Mouse (Mus musculus) right cerebral cortex, postnatal 25 days (tissue): ENCODE results near the gene Ccdc181.

Experiments
- DNase-seq: peaks from one replicate; pipeline ENCODE4 v3.0.0; 2022

The Ccdc181 gene

DNA sequence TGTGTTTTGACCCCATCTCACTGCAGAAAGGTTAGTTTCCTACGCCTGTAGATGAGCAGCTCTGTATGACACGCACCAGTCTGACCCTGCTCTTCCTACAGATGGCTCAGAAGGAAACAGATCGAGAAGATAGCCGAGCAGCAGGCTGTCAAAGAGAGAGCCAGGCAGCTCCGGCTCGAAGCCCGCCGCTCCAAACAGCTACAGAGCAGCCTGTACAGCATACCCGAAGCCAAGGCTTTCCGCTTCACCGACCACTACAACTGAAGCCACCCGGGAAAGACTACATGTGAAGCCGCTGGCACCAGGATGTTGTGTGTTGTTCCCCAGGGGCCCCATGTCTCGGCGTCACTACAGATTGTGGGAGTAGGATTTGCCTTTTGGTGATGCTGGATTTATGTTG, 12.0 kb downstream of the Ccdc181 start:
- DNase-seq: no peak

DNA sequence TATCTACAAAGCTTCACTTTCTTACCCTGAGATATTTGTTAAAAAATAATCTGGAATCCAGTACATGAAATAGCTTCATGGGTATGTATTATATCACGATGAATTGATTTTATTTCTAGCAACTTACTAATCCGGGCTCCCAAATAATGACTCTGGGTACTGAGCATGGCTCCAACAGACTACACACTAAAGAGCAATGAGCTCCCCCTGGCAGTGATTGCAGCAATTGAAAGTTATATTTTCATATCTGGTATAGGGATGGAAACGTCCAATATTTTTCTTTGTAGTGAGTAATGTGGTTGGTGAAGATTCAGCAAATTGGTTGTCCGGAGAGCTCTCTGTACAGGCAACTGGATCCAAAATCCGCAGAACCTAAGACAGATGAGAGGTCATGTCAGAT, 16.7 kb downstream of the Ccdc181 start:
- DNase-seq: no peak

DNA sequence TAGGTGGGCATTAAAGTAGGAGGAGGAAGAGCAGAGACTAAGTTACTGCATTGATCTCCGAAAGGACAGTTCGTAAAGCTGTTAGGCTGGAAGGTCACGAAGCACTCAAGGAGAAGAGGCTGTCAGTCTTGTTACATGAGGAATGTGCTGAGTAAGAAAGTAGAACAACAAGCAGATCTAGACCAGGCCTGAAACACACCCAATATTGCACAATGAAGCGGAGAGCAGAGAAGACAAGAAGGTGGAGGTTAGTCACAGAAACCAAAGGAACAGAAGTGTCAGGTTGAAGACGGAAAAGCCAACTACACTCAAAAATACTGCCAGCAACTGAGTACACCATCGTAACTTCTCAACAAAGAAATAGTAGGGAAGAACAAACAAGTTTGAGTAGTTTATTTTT, 18.7 kb downstream of the Ccdc181 start:
- no peak for DNase-seq

DNA sequence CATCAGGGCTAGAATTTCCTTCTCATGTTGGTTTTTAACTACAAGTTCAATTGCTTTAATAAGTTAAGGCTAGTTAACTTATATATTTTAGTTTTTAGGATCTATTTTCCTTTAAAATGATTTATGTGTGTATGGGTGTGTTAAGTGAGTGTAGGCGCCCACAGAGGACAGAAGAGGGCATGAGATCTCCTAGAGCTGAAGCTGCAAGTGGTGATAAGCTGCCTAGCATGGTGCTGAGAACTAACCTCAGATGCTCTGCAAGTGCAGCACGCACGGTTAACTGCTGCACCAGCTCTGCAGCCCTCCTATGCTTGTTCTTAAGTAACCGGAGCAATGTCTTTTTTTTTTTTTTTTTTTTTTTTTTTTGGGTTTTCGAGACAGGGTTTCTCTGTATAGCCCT, 21.1 kb downstream of the Ccdc181 start:
- DNase-seq: no peak

DNA sequence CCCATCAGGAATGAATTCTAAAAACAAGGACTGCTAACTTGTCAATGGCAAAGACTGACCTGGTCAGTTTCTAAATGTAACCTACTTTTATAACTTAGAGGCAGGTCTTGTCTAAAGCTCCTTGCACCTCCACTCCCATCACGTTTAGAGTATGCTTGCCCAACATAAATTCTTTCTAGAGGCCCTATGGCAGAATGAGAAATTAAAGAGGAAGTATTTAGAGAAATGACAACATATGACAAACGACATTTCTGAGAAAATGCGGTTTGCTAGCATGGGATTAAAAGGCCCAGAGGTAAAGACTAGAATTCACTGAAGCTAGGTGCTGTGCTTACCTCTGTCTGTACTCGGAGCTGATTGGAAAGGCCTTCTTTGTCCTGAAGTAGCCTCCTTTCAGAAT, 26.6 kb downstream of the Ccdc181 start:
- DNase-seq: no peak

DNA sequence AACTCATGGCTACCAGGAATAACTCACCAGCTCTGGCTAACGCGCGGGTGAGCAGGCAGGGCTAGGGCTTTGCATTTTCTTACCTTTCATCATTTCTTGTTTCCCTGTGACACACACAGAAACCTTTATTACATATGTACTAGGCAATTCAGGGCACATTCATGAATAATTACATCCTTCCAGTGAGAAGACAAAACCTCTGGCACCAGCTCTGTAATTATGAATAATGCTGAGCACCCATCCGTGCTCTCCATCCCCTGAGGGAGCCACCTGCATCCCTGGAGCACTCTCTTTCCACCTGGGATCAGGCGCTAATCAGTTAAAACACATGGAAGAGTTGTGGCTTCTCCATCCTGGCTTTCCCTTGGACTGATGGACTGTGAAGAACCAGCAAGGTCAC, 28.4 kb downstream of the Ccdc181 start, which contains the start of gene Nme7:
TSS of gene Nme7 (plus strand) at position 301 of the 400 bp plus-strand sequence.
- no peak for DNase-seq

DNA sequence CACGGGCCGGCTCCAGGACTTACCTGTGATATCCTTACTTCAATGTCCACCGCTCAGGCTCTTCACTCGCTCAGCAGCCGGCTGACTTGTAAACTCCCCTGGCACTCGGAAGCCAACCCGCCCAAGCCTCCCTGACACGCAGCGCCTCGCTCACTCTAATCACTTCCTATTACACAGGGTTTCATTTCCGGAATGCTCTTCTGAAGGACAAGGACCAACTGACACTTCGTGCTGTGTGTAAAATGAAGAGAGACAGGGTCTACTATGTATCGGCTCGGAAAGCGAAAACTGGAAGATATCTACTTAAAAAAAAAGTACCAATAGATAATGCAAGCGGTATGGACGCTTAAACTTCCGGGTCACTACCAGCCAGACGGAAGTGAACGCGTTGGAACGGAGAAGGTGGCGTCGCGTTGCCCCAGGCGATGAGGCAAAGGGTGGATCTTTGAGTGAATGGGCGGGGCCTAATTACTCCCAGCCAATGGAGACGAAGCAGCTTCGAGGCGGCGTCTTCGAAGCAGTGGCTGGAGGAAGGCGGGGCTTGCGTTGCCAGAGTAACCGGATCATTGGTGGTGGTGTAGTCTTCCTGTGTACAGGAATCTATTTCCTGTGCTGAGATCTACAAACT, 31.9 kb downstream of the Ccdc181 start, which contains the start of gene Blzf1:
TSS of gene Blzf1 (minus strand) at position 366 of the 628 bp plus-strand sequence.
- peak; percentile 96 for DNase-seq

DNA sequence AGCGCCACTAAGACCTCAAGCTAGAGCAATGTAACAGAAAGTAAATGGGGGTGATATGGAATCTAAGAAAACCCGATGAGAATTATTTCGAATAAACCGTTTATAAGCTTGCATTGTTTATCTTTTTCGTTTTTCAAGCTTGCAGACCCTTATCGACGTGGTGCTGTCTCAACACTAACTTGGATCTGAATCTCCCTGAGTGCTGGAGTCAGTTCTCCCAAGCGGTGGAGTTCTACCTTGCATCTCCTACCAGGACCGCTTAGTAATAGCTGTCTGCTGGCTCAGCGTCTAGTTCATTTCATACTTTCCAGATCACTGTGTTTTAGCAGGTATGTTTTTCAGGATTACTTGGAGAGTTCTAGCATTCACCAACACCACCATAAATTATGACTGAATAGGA, 32.5 kb downstream of the Ccdc181 start:
- no peak for DNase-seq

DNA sequence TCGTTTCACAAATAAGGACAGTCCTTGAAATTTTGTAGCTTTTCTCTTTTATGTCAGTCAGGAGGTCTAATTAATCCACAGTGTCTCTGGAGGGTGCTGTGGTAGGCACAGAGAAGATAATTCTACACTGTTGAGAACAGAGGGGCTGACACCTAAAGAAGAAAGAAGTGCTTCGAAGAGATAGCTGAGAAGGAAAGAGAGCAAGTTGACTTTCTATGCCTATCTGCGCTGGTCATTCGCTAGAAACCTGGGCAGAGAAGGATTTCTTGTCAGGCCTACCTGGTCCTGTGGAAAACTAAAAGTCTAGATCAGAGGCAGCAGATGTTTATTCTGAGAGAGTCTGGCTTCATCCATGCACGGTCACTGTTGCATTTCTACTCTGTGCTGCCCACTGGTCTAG, 38.7 kb downstream of the Ccdc181 start:
- DNase-seq: no peak

DNA sequence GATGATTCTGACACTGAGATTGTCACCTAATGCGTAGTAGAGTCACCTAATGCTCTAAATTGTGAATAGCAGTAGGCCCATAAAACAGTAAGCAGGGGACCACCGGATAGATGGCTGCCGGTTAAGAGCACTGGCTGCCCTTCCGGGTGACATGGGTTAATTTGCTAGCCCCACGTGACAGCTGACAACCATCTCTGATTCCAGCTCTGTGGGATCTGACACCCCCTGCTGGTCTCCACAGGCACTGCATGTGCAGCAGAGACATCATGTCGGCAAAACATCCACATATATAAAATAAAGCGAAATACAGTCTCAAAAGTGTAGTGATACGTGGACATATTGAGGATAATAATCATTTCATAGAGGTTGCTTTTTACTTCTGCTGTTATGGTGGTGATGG, 39.9 kb downstream of the Ccdc181 start:
- DNase-seq: no peak

DNA sequence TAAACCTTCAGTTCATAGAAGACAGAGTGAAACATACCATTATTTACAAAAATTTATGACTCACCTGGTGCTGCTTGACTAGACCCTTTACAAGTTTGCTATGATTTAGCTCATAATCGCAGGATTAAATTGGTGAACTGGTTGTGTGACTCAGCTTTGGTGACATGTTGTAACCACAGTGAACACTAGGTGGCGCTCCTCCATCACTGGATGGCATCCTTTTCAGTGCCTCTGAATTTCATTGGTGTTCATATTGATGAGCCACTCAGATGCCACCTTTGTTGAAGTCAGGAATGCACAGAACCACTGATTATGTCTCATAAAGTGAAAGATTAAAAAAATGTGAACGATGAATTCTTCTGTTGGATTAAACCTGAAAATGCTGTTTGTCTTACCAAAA, 41.3 kb downstream of the Ccdc181 start:
- DNase-seq: peak; percentile 68

DNA sequence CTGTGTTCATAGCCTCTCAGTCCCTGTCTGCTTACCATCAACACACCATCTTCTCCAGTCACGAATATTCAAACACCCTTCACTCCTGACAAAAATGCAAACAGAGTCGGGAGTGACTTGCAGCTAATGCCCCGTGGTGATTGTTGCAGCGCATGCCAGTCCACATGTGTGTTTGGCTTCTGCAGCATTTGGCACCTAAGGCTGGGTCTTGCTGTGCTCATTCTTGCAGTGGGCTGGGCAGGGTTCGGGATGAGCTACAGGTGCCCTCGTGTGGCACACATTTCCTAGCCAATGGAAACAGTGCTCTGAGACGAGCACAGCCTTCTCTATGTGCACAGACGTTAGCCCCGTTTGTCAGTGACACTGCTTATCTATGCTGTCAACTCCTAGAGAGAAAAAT, 41.9 kb downstream of the Ccdc181 start:
- DNase-seq: no peak

DNA sequence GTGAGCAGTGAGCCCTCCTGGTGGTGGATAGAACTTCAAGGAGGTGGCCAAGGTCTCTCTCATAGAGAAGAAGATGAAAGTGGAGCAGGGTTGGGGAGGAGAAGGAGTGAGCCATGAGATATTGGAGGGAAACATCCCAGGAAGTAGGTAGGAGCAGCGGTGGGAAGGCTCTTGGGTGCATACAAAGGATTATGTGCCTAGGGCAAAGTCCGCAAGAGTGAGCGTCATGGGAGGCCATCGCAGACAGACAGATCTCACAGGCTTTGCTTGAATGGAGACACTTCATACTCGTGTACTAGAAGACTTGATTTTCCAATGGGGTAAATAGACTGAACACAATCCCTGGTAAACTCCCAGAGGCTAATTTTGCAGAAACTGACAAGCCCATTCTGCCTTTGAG, 43.1 kb downstream of the Ccdc181 start:
- DNase-seq: no peak

DNA sequence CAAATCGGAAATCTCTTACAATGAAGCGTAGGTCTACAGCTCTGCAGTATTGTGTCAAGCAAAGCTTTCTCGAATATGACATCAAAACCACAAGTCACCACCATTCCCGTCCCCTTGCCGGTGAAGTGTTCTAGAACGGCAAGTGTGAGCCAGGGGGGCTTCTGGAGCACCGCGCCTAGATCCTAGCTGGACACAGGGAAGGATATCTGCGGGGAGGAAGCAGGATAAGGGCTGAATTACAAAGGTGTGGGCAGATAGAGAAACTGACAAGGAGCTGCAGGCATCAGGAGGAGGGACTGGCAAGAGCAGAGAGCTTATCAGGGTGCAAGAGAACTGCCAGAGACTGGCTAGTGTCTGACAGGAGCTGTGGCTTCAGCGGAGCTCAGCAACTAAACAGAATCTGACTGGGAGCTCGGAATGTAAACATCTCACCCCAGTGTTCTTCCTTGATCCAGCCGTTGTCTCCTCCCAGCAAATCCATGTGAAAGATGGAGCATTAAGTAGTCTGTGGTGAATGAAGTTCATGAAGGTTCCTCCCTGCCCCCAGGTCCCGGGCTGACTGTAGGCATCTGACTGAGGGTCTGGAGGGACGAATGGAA, 44.3 kb downstream of the Ccdc181 start:
- no peak for DNase-seq

DNA sequence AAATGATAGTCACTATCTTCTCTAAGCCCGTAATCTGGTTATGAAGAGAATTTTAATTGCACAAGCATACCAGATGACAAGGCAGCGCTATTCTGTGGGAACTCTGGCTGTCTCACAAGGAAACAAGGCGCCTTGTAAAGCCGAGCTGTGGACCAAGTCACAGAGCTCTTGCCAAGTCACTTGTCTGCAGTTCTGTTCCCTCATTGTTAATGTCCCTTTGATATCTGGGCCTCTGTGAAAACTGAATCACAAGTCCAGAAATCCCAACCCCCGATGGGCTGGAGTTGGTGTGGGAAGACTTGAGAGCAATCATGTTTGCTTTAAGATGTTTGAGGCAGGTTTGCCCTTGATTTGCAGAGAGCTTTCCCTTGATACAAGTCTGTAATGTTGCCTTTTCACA, 45.3 kb downstream of the Ccdc181 start:
- DNase-seq: no peak

DNA sequence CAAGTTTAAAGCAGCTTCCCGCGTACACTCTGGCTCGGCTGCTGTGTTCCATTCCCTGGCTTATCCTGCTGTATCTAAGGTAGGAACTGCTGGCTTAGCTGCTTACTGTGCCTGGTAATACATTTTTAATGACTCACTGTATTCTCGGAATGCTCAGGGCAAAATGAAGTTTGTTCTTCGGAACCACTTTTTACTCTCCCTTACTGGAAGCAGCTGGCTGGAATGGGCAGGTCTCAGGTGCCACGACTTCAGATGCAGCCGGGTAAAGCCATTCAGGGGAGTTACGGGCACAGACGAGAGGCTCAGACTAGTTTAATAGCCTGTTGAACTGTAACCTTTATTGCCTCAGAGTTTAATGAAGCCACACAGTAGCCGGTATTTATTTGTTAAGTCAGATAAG, 46.0 kb downstream of the Ccdc181 start:
- DNase-seq: no peak

DNA sequence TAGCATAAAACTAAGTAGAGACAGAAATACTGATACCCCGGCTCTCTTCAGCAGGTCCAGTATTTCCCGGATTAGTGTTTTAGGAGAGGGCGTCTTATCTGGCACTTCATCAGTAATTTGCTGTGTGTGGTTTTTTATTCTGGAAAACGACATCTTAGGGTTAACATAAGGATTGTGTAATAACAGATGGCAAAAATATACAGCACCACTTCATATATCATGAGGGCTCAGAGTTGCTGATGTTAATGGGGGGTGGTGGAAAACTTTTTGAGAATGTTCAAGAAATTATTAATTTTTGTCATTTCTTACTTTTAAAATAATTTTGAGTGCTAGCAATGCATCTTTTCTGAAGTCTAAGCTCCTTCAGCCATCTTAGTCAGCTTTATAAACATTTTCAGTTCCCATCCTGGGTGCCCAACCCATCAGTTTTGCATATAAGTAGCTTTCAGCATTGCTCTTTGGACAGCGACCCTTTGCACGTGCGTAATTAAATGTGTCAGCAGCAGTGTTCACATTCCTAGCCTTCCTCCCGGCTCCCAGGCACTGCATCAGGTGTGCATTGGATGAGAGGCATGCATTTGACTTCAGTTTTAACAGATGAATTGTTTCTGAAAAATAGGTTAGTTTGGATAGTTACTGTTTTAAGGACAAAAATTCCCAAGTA, 47.7 kb downstream of the Ccdc181 start:
- DNase-seq: no peak

DNA sequence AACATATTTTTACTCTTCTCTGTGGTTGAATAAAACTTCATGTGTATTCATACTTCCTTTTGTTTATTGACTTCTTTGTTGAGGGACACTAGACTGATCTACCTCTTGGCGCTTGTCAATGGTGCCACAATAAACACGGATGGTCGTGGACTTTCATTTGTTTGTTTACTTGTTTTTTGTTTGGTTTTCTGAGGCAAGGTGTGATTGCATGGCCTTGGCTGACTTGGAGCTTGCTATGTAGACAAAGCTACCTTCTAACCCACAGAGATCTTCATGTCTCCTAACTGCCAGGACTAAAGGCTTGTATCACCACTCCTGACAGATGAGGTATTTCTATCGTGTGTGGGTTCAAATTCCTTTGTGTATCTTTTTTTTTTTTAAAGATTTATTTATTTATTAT, 48.8 kb downstream of the Ccdc181 start:
- no peak for DNase-seq

DNA sequence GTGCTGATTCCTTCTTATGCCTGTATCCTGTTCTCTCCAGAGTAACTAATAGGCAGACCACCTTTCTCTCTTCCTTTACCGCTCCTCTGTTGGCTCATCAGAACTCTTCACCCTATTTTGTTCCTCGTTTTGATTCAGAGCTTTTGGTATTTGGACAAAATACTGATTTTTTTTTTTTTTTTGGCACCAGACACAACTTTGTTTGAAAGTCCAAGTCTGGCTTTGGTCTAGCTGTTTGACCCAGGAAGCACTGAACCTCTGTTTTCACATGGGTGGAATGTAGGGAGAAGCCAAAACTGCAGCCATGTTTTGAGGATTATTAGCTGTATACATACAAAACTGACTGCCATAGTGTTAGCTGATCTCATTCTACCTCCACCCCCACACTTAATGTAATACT, 49.5 kb downstream of the Ccdc181 start:
- no peak for DNase-seq

DNA sequence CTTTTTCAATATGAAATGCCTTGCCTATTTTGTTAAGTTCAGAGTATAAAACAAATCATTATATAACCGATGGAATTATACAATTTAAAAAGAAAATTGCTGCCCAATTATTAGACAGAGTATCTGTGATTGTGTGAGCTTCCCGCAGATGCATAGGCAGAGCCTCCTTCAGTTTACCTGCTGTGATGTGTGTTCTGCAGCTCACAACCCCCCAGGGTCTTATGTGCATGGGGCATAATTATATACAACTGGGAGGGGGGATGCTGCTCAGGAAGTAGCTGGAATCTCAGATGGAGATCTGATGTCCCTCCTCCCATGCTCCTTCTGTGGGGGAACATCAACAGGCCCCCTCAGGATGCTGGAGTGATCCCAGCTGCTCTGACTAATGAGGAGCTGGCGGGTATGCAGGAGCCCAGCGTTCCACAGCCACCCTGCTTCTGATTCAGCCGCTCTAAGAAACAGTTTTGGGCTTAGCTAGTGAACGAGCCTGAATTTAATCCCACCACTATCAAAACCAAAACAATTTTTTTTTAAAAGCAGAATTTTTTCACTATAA, 51.3 kb downstream of the Ccdc181 start:
- DNase-seq: peak; percentile 71

DNA sequence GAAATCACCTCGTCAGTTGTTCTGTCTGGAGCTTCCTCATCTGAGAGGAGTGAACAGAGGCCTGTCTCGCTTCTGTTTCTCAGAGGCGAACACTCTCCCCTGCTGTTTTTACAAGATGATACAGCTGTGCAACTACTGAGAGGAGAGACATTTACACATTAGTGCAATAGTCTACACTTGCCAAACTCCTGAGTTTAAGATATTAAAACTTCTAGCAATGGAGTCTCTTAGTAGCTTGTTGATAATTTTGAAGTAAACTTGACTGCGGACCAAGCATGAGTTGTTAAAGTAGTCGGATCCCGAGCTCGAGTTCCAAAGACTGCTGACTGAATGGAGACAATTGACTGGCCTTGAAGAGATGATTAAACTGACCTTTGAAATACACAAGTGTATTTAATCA, 52.4 kb downstream of the Ccdc181 start:
- no peak for DNase-seq

DNA sequence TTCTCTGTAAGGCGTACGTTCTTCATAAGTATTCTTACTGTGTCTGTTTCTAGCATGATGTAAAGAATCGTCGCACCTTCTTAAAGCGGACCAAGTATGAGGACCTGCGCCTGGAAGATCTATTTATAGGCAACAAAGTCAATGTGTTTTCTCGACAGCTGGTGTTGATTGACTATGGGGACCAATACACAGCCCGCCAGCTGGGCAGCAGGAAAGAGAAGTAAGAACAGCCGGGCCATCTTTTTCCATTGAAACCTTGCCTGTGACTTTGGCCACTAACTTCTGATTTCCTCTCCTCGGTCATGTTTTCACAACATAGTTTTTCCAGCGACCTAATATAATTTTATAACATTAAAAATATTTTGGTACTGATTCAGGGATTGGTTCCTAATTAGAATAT, 57.2 kb downstream of the Ccdc181 start:
- no peak for DNase-seq

DNA sequence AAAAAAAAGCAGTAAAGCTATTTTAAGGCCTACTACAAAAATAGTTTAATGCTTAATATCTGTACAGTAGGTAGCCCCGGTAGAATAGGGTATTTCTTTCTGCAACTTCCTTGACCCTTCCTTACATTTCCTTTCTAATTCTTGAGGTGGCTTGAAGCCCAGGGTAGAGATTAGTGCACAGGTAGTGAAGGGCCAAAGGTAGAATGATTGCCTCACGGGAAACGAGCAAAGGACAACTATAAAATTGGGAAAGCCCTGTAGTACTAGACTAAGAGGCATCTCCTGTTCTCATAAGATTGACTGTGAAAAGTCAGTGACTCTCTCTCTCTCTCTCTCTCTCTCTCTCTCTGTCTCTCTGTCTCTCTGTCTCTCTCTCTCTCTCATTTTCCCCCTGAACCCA, 60.0 kb downstream of the Ccdc181 start:
- DNase-seq: no peak

DNA sequence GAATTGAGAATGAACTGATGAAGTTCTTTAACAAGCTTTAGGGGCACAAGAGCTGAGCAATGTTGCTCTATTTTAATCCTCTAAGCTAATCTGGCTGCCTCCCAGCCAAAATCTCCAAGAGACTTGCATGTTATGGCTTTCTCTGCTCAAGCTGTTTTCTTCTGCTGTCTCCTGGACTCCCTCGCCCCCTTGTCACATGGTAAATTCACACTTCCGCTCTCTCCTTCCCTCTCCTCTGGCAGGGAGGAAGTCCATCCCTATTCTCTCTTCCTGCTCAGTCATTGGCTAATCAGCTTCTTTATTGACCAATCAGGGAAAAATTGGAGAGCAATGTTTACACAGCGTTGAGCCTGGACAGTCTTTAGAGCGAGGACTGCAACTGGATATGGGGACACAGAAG, 60.5 kb downstream of the Ccdc181 start:
- DNase-seq: no peak
